Mouse (Mus musculus) intestine, postnatal 0 days (tissue): Measurements from ENCODE around the gene Srsf3. TPM values are rescaled to one million over a fixed set of nuclear protein-coding genes. Genes with fewer than 3 reads are reported as not detected.
"Not testable (repeated sequence)": the region's sequence is repeated elsewhere in the genome, so short reads cannot be mapped to it uniquely, and the experiment has no call there.

ENCODE experiments used
- ATAC-seq: fragments of 200-750 bp; cut with Nextera tagmentation; 2 replicates; pipeline ENCODE4 v1.8.0; 2017; ENCODE audit warnings: mild to moderate bottlenecking, moderate TSS enrichment, moderate library complexity
- H3K27ac ChIP-seq: fragments of 300-500 bp; sonication (generic); 2 replicates; pipeline ENCODE4 v1.5.1; 2014; ENCODE audit warnings: mild to moderate bottlenecking, low read depth, low read length, moderate library complexity
- H3K27me3 ChIP-seq: fragments of 300-500 bp; sonication (generic); replicated peaks from 2 replicates; pipeline ENCODE4 v1.6.1; 2014; ENCODE audit warnings: low read length, mixed read lengths; ENCODE audit not compliant: control insufficient read depth, insufficient read depth
- H3K36me3 ChIP-seq: fragments of 300-500 bp; sonication (generic); 2 replicates; pipeline ENCODE4 v1.6.1; 2014; ENCODE audit warnings: mild to moderate bottlenecking, moderate library complexity; ENCODE audit not compliant: control insufficient read depth, insufficient read depth
- H3K4me1 ChIP-seq: fragments of 300-500 bp; sonication (generic); replicated peaks from 2 replicates; pipeline ENCODE4 v1.6.1; 2014; ENCODE audit warnings: antibody characterized with exemption, low read length, mixed read lengths; ENCODE audit not compliant: control insufficient read depth, insufficient read depth
- H3K4me2 ChIP-seq: fragments of 300-500 bp; sonication (generic); replicated peaks from 2 replicates; pipeline ENCODE4 v1.6.1; 2014; ENCODE audit warnings: low read depth, mild to moderate bottlenecking, moderate library complexity
- H3K4me3 ChIP-seq: fragments of 300-500 bp; sonication (generic); 2 replicates; pipeline ENCODE4 v1.5.1; 2014; ENCODE audit warnings: low read depth, low read length
- H3K9ac ChIP-seq: fragments of 300-500 bp; sonication (generic); 2 replicates; pipeline ENCODE4 v1.6.1; 2014; ENCODE audit warnings: mild to moderate bottlenecking, low read depth, low read length
- H3K9me3 ChIP-seq: fragments of 300-500 bp; sonication (generic); 2 replicates; pipeline ENCODE4 v1.6.1; 2016; ENCODE audit warnings: mixed run types; ENCODE audit not compliant: control insufficient read depth
- CTCF ChIP-seq: sonication (generic); IDR thresholded peaks from 2 replicates; pipeline ENCODE4 v1.5.1; 2016; ENCODE audit warnings: low read depth, mild to moderate bottlenecking, control low read depth, antibody characterized with exemption, moderate library complexity
- WGBS: fragments of 180-500 bp; shearing (Covaris S2); extraction: QIAGEN DNeasy Blood & Tissue Kit; methylation state at CpG from one replicate; pipeline ENCODE4 v1.1.7; 2014; 5-methylcytosine and 5-hydroxymethylcytosine counted together
- polyA plus RNA-seq: library from polyadenylated mRNA; unstranded; fragments of >200 nt; fragmentation: Nextera tagmentation; extraction: Ambion mirVana; gene quantifications from 2 replicates; pipeline ENCODE4 v1.2.1, GENCODE M21; 2015

The Srsf3 gene
- polyA plus RNA-seq, 1 experiment from 2014 or later: 257 TPM

DNA sequence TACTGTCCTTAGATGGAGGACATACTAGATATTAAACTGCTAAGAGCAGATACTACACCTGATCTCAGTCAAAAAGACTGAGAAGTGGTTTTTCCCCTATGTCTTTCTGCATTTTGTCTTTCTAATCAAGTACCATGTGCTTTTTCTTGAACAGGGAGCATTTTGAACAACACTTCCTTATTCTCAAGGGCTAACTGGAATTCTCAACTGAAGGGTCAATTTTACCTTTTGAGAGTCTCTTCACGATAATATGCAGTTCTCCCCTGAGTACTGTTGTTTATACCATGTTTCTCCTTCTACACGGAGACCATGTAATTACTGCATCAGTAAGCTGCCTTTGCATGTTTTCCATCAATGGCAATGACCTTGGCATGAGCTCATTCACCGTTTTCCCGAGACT is 42.4 kb upstream of the Srsf3 start:
- no peak for ATAC-seq
- no peaks in the 10 kb centered on the region for H3K9me3 ChIP-seq
- H3K27ac ChIP-seq: no peak overlapping the region
- H3K4me2 ChIP-seq: no peak overlapping the region
- no peak for TF ChIP-seq CTCF
- no peak overlapping the region for H3K4me3 ChIP-seq
- H3K9ac ChIP-seq: no peak overlapping the region
- no peaks in the 10 kb centered on the region for H3K4me1 ChIP-seq
- WGBS: 53% methylated on average over 4 of the region's 4 CpGs
- no peaks in the 10 kb centered on the region for H3K27me3 ChIP-seq
- peaks cover 46% of the 10 kb centered on the region for H3K36me3 ChIP-seq

DNA sequence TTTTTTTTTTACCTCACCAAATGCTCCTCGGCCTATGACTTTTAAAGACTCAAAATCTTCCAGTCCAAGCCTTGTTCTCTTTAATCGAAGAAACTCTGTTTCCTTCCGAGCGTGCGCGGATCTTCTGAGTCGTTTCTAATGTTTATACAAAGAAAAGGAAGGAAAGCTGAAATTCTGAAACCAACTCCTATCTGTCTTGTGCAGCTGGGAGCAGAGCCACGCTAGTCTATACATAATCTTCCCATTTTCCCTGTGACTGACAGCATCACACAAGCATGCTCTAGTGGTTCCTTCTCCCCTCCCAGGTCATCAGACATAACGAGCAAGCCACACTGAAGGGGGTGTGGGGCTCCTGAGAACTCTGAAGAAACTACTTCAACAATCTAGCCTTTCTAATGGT is 41.1 kb upstream of the Srsf3 start:
- Histone ChIP-seq H3K36me3 (peaks cover 43% of the 10 kb centered on the region), H3K4me2 (no peak overlapping the region), H3K4me3 (no peak overlapping the region), H3K9me3 (no peaks in the 10 kb centered on the region), H3K9ac (no peak overlapping the region), H3K27ac (no peak overlapping the region), H3K4me1 (no peaks in the 10 kb centered on the region), H3K27me3 (no peaks in the 10 kb centered on the region)
- WGBS: 71% methylated on average over 9 of the region's 9 CpGs
- no peak for TF ChIP-seq CTCF
- ATAC-seq: no peak

DNA sequence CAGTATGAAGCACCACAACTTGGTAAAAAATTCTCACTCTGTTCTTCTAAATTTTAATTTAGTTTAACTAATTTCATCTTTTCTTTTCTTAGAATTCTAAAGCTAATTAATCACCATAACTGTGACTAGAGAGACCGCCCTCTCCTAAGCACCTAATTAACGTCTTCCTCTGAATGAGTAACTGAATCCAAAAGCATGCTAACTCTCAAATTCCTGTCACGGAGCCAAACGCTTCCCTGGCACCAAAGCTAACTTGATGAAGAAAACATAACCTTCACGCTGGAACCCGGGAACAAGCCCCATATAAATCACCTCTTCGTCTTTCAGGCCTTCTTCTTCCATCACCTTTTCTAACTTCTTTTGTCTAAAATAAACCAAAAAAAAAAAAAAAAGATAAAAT is 40.3 kb upstream of the Srsf3 start:
- Histone ChIP-seq H3K4me3 (no peak overlapping the region), H3K27me3 (no peaks in the 10 kb centered on the region), H3K4me1 (no peaks in the 10 kb centered on the region), H3K36me3 (peaks cover 41% of the 10 kb centered on the region), H3K9me3 (no peaks in the 10 kb centered on the region), H3K27ac (no peak overlapping the region), H3K9ac (no peak overlapping the region), H3K4me2 (no peak overlapping the region)
- 63% methylated on average over 7 of the region's 7 CpGs for WGBS
- no peak for TF ChIP-seq CTCF
- no peak for ATAC-seq

DNA sequence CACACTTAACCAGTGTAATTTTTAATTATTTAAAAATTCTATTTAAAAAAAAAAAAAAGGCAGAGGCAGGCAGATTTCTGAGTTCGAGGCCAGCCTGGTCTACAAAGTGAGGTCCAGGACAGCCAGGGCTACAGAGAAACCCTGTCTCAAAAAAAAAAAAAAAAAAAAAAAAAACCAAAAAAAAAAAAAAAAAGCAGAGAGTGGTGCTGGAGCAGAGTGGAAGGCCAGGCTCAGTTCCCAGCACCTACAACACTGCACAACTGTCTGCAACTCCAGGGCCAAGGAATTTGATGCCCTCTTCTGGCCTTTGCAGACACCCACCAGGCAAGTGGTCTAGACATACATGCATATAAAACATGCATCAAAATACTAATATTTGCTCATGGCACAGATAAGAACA is 39.4 kb upstream of the Srsf3 start:
- peaks cover 41% of the 10 kb centered on the region for H3K36me3 ChIP-seq
- H3K4me3 ChIP-seq, H3K4me1 ChIP-seq, H3K27ac ChIP-seq, H3K4me2 ChIP-seq, ATAC-seq, H3K27me3 ChIP-seq, H3K9ac ChIP-seq, H3K9me3 ChIP-seq: not testable (repeated sequence)
- WGBS: 94% methylated on average over 1 of the region's 1 CpGs

DNA sequence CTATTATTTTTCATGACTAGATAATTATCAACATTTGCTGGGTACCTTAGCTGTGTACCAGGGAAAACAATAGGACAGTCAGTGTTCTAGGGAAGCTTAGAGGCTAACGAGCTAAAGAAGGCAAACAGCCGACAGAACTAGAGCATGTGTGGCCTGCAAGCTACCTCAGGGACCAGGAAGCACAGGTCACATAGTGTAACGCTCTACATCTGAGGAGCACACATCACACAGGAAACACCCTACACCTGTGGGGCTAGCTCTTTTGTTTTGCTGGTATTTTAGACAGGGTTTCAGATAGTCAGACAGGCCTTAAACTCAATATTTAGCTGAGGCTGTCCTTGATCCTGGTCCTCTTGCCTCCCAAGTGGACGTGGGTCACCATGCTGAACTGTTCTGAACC is 37.8 kb upstream of the Srsf3 start:
- Histone ChIP-seq H3K36me3 (peaks cover 40% of the 10 kb centered on the region), H3K27ac (no peak overlapping the region), H3K4me2 (no peak overlapping the region), H3K4me1 (no peaks in the 10 kb centered on the region), H3K9me3 (no peaks in the 10 kb centered on the region), H3K4me3 (no peak overlapping the region), H3K9ac (no peak overlapping the region), H3K27me3 (no peaks in the 10 kb centered on the region)
- TF ChIP-seq CTCF: no peak
- no peak for ATAC-seq
- WGBS: 83% methylated on average over 4 of the region's 4 CpGs

DNA sequence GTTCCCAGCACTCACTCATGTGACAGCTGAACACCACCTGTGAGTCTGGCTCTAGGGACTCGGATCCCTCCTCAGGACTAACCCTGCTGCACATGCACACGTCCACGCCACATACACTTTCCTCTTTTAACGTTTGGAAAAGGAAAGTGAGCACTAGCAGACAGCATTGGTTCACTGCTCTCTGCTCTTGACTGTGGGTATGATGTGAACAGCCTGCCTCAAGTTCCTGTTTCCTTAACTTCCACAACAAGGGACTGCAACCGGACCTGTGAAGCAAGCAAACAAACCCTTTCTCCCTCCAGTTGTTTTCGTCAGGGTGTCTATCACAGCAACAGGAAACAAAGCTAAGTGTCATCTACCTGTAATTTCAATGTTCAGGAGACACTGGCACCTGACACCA is 32.0 kb upstream of the Srsf3 start:
- no peaks in the 10 kb centered on the region for H3K9me3 ChIP-seq

DNA sequence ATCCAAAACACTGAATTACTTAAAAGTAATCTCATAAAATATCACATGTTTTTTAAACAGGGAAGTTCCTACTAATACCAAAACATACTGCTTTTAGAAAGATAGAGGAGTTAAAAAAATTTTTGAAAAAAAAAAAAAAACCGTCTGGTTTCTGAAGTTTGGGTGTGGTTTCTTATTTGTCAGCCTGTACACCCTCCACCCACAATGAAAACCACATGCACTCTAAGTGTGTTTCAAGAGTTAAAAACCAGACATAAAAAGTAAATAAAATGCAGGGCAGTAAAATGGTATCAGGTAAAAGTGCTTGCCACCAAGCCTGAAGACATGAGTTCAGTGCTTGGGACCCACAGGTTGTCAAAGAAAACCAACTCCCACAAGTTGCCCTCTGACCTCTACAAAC is 28.7 kb upstream of the Srsf3 start:
- no peak overlapping the region for H3K4me2 ChIP-seq
- peaks cover 13% of the 10 kb centered on the region for H3K36me3 ChIP-seq
- no peak overlapping the region for H3K4me3 ChIP-seq
- no peak for ATAC-seq
- no peaks in the 10 kb centered on the region for H3K9me3 ChIP-seq
- no peaks in the 10 kb centered on the region for H3K27me3 ChIP-seq
- no peaks in the 10 kb centered on the region for H3K4me1 ChIP-seq
- 43% methylated on average over 1 of the region's 1 CpGs for WGBS
- H3K27ac ChIP-seq: no peak overlapping the region
- TF ChIP-seq CTCF: no peak
- H3K9ac ChIP-seq: no peak overlapping the region

More for the DNA sequence above, 32.0 kb upstream of the Srsf3 start:
- H3K4me2 ChIP-seq: no peak overlapping the region
- no peak overlapping the region for H3K9ac ChIP-seq
- ATAC-seq: no peak
- TF ChIP-seq CTCF: no peak
- no peak overlapping the region for H3K4me3 ChIP-seq
- H3K4me1 ChIP-seq: no peaks in the 10 kb centered on the region
- no peak overlapping the region for H3K27ac ChIP-seq
- peaks cover 39% of the 10 kb centered on the region for H3K36me3 ChIP-seq
- H3K27me3 ChIP-seq: no peaks in the 10 kb centered on the region
- WGBS: 88% methylated on average over 6 of the region's 6 CpGs
